Mouse (Mus musculus) neural tube, embryonic 11.5 days (tissue): ENCODE results near the gene Rab1a. TPM values are rescaled to one million over a fixed set of nuclear protein-coding genes. Genes with fewer than 3 reads are reported as not detected.

Experiments
- ATAC-seq: fragments of 200-750 bp; cut with Nextera tagmentation; 2 replicates; pipeline ENCODE4 v1.8.0; 2017; ENCODE audit warnings: moderate number of reproducible peaks, mild to moderate bottlenecking, moderate TSS enrichment, moderate library complexity; ENCODE audit not compliant: insufficient read depth, low FRiP score, low TSS enrichment
- DNase-seq: peaks from one replicate; pipeline ENCODE4 v3.0.0-alpha.2; 2015; ENCODE audit warnings: low spot score
- H3K27ac ChIP-seq: fragments of 300-500 bp; sonication (generic); 2 replicates; pipeline ENCODE4 v1.5.1; 2014; ENCODE audit warnings: low read depth, mild to moderate bottlenecking, low read length
- H3K27me3 ChIP-seq: fragments of 300-500 bp; sonication (generic); 2 replicates; pipeline ENCODE4 v1.6.1; 2014; ENCODE audit warnings: mild to moderate bottlenecking, low read length, mixed read lengths; ENCODE audit not compliant: control insufficient read depth, insufficient read depth
- H3K36me3 ChIP-seq: fragments of 300-500 bp; sonication (generic); 2 replicates; pipeline ENCODE4 v1.6.1; 2014; ENCODE audit warnings: mild to moderate bottlenecking, low read length, moderate library complexity, mixed read lengths; ENCODE audit not compliant: control insufficient read depth, insufficient read depth
- H3K4me1 ChIP-seq: fragments of 300-500 bp; sonication (generic); 2 replicates; pipeline ENCODE4 v1.6.1; 2014; ENCODE audit warnings: low read length, mixed read lengths; ENCODE audit not compliant: control insufficient read depth, insufficient read depth
- H3K4me2 ChIP-seq: fragments of 300-500 bp; sonication (generic); 2 replicates; pipeline ENCODE4 v1.6.1; 2014; ENCODE audit warnings: low read depth, mild to moderate bottlenecking, moderate library complexity
- H3K4me3 ChIP-seq: fragments of 300-500 bp; sonication (generic); 2 replicates; pipeline ENCODE4 v1.5.1; 2014; ENCODE audit warnings: low read depth, low read length
- H3K9ac ChIP-seq: fragments of 300-500 bp; sonication (generic); 2 replicates; pipeline ENCODE4 v1.6.1; 2014; ENCODE audit warnings: mild to moderate bottlenecking, low read length
- H3K9me3 ChIP-seq: fragments of 300-500 bp; sonication (generic); 2 replicates; pipeline ENCODE4 v1.6.1; 2016; ENCODE audit warnings: low read length; ENCODE audit not compliant: control insufficient read depth
- WGBS: fragments of 180-500 bp; shearing (Covaris S2); extraction: QIAGEN DNeasy Blood & Tissue Kit; methylation state at CpG from one replicate; pipeline ENCODE4 v1.1.7; 2014; 5-methylcytosine and 5-hydroxymethylcytosine counted together
- polyA plus RNA-seq: library from polyadenylated mRNA; unstranded; fragments of >200 nt; fragmentation: Nextera tagmentation; extraction: Ambion mirVana; gene quantifications from 2 replicates; pipeline ENCODE4 v1.2.1, GENCODE M21; 2014

Rab1a gene
- polyA plus RNA-seq, 1 experiment from 2014 or later: 253 TPM

GRCm38 (mm10) chr11:20248277-20248676 lies 47.0 kb downstream of the Rab1a start:
- ATAC-seq (no peak), DNase-seq (peak; percentile 18)

GRCm38 (mm10) chr11:20248840-20249239 lies 47.6 kb downstream of the Rab1a start:
- Histone ChIP-seq H3K27me3 (no peaks in the 10 kb centered on the region), H3K4me2 (peak overlapping the region; percentile 95), H3K27ac (peak overlapping the region; percentile 70), H3K4me3 (peak overlapping the region; percentile 84), H3K9ac (peak overlapping the region; percentile 96), H3K4me1 (peaks cover 17% of the 10 kb centered on the region), H3K36me3 (no peaks in the 10 kb centered on the region), H3K9me3 (no peaks in the 10 kb centered on the region)
- ATAC-seq (peak; percentile 75), DNase-seq (no peak)
- under 1% methylated on average over 33 of the region's 39 CpGs for WGBS

More at GRCm38 (mm10) chr11:20248277-20248676, 47.0 kb downstream of the Rab1a start:
- peak overlapping the region; percentile 84 for H3K4me3 ChIP-seq
- H3K4me2 ChIP-seq: peak overlapping the region; percentile 95
- H3K27me3 ChIP-seq: no peaks in the 10 kb centered on the region
- no peaks in the 10 kb centered on the region for H3K9me3 ChIP-seq
- no peak overlapping the region; the same call in 1 of the 2 replicates for H3K27ac ChIP-seq
- WGBS: 17% methylated on average over 4 of the region's 4 CpGs
- H3K9ac ChIP-seq: peak overlapping the region; percentile 96
- H3K36me3 ChIP-seq: no peaks in the 10 kb centered on the region
- H3K4me1 ChIP-seq: peaks cover 17% of the 10 kb centered on the region

- ATAC-seq: peak; percentile 99
- peaks cover 17% of the 10 kb centered on the region for H3K4me1 ChIP-seq
- DNase-seq: peak; percentile 93
- H3K36me3 ChIP-seq: no peaks in the 10 kb centered on the region
- no peaks in the 10 kb centered on the region for H3K9me3 ChIP-seq
- H3K4me3 ChIP-seq: peak within 1 kb of the TSS; percentile 84
- H3K9ac ChIP-seq: peak within 1 kb of the TSS; percentile 96
- H3K27me3 ChIP-seq: no peaks in the 10 kb centered on the region
- H3K27ac ChIP-seq: peak within 1 kb of the TSS; percentile 70
- H3K4me2 ChIP-seq: peak within 1 kb of the TSS; percentile 95
- WGBS: under 1% methylated on average over 55 of the region's 59 CpGs
Observed at GRCm38 (mm10) chr11:20249296-20250110, 48.3 kb downstream of the Rab1a start, which contains the start of gene Cep68. Gene Cep68 (minus strand): TSS chr11:20249429.

- DNase-seq (no peak), ATAC-seq (no peak)
- Histone ChIP-seq H3K4me3 (no peak overlapping the region), H3K4me1 (peaks cover 17% of the 10 kb centered on the region), H3K4me2 (no peak overlapping the region), H3K36me3 (no peaks in the 10 kb centered on the region), H3K27ac (no peak overlapping the region), H3K9me3 (no peaks in the 10 kb centered on the region), H3K9ac (no peak overlapping the region), H3K27me3 (no peaks in the 10 kb centered on the region)
- WGBS: 85% methylated on average over 6 of the region's 6 CpGs
Observed at GRCm38 (mm10) chr11:20250476-20251178, 49.4 kb downstream of the Rab1a start.

GRCm38 (mm10) chr11:20253088-20253487 lies 51.9 kb downstream of the Rab1a start:
- 83% methylated on average over 2 of the region's 2 CpGs for WGBS
- no peak for DNase-seq
- no peaks in the 10 kb centered on the region for H3K27me3 ChIP-seq
- H3K4me2 ChIP-seq: no peak overlapping the region
- peaks cover 4% of the 10 kb centered on the region for H3K4me1 ChIP-seq
- no peak overlapping the region for H3K4me3 ChIP-seq
- no peaks in the 10 kb centered on the region for H3K9me3 ChIP-seq
- no peak overlapping the region for H3K27ac ChIP-seq
- ATAC-seq: no peak
- no peak overlapping the region for H3K9ac ChIP-seq
- no peaks in the 10 kb centered on the region for H3K36me3 ChIP-seq

GRCm38 (mm10) chr11:20254791-20255190 lies 53.6 kb downstream of the Rab1a start:
- ATAC-seq: no peak
- no peak for DNase-seq
- Histone ChIP-seq H3K4me3 (no peak overlapping the region), H3K27ac (no peak overlapping the region), H3K27me3 (no peaks in the 10 kb centered on the region), H3K4me2 (no peak overlapping the region), H3K9ac (no peak overlapping the region), H3K9me3 (no peaks in the 10 kb centered on the region), H3K36me3 (no peaks in the 10 kb centered on the region), H3K4me1 (no peaks in the 10 kb centered on the region; the same call in 1 of the 2 replicates)
- 91% methylated on average over 4 of the region's 4 CpGs for WGBS

- H3K4me1 ChIP-seq: no peaks in the 10 kb centered on the region
- no peak overlapping the region for H3K4me3 ChIP-seq
- no peak overlapping the region for H3K9ac ChIP-seq
- ATAC-seq (no peak), DNase-seq (no peak)
- 58% methylated on average over 8 of the region's 8 CpGs for WGBS
- no peaks in the 10 kb centered on the region for H3K9me3 ChIP-seq
- no peak overlapping the region for H3K4me2 ChIP-seq
- no peak overlapping the region for H3K27ac ChIP-seq
- H3K27me3 ChIP-seq: no peaks in the 10 kb centered on the region
- H3K36me3 ChIP-seq: no peaks in the 10 kb centered on the region
Observed at GRCm38 (mm10) chr11:20262628-20263380, 61.6 kb downstream of the Rab1a start.

- ATAC-seq (no peak), DNase-seq (no peak)
- H3K9ac ChIP-seq: no peak overlapping the region
- no peak overlapping the region for H3K4me3 ChIP-seq
- no peaks in the 10 kb centered on the region for H3K36me3 ChIP-seq
- H3K9me3 ChIP-seq: no peaks in the 10 kb centered on the region
- H3K4me2 ChIP-seq: no peak overlapping the region
- no peaks in the 10 kb centered on the region for H3K4me1 ChIP-seq
- H3K27me3 ChIP-seq: no peaks in the 10 kb centered on the region
- no peak overlapping the region for H3K27ac ChIP-seq
- WGBS: 94% methylated on average over 6 of the region's 6 CpGs
Observed at GRCm38 (mm10) chr11:20269885-20270284, 68.7 kb downstream of the Rab1a start.
